Mouse (Mus musculus): ENCODE measurements at regions not wholly inside any gene's neighbourhood (a gene's known extent, or its start where the extent isn't known, plus 50 kb on each side); places are given as distances from the start of the nearest gene placed in this dataset.

- TF ChIP-seq CTCF (IDR thresholded peaks at IDR 0.05; ENCODE audit: low read depth) (no peak), EP300 (IDR thresholded peaks at IDR 0.05; ENCODE audit: low read depth) (no peak)
Measured at GRCm38 (mm10) chr7:73596866-73597840, 55.5 kb upstream of the Chd2 start.

All from liver, postnatal 0 days (tissue).